Mouse (Mus musculus): ENCODE results near the gene Cabin1.

The Cabin1 gene

DNA sequence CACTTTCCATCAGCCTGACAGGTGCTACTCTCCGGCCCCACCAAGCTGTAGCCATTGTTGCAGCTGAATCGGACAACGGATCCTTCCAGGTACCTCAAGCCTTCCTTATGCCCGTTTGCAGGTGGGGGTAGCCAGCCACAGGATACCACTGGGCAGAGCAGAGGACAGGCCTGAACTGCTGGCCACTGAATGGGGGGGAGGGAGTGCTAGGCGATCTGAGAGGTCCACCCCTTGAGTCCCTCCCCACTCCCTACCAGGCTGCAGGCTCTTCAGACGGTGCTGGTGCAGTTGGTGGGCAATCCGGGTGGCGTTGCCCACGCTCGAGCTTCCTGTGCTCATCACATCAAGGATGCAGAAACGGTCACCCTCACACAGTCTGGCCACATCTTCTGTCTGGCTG is 126.4 kb downstream of the Cabin1 start:
- DNase-seq (ENCODE audit: low spot score in 2 of 2) = no peak

DNA sequence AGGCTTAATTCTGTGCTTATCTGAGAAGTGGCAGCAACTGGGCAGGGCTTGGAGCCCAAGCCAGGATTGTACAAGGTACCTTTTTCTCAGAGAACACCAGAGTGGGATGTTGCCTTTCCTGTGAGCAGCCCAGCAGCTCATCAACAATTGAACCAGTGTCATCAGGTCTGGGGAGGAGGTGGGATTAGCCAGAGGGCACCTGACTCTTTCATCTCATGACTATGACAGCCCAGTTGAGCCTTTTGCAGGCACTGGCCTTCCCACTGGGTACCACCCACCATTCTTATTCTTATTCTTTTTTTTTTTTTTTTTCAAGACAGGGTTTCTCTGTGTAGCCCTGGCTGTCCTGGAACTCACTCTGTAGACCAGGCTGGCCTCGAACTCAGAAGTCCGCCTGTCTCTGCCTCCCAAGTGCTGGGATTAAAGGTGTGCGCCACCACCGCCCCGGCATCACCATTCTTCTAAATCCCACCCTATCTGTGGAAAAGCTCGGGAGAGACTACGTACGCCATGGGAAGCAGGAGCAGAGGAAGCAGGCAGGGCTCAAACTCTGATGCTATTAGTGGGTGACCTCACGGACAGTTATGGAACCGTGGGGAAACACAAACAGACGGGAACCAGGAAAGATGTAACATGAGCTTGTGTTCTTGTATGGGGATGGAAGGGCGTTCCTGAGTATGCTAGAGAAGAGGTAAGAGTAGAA is 127.9 kb downstream of the Cabin1 start:
- no peak for DNase-seq (ENCODE audit: low spot score in 2 of 2)

DNA sequence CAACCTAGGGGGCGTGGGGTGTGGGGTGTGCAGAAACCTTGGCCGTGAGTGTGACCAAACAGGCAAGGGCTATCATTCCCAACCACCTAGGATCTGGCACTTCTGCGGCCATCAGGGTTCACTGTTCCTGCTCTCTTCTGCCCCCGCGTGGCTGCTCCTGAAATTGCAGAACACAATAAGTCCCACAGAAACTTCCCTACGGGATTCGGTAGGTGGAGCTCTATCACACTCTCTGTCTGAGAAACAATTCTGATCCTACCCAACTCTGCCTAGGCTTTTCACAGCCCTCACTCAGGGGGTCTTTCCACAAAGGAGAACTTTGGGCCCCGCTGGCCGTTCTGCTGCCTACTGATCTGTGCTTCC is 128.5 kb downstream of the Cabin1 start:
- DNase-seq (ENCODE audit: low spot score in 2 of 2) = peak; percentile 56 to 81

DNA sequence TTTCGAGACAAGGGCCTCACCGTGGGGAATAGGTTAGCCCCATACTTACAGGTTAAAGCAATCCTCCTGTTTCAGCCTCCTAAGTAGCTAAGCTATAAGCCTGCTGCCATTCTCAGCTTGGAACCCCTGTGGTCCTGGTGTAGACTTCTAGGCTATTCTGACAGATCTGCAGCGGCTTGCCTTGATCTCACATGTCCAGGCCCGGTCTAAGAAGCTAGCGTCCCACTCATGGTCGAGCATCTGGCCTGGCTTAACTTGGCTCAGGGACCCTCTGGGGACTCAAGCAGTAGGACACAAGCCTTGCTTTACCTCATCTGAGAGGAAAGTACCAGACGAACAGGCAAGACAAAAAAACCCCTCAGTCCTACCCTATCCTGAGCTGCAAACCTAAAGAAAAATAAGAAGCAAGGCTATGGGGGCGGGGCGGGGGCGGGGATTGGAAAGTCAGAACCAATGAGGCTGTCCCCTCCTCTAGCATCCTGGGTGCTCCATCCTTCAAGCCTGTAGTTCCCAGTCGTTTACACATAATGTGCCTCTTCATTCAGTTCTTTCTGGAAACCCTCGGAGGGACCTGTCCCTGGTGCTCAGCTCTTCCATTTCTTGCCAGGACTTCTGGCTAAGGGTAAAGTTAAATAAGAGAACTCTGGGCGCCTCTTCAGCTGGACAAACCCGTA is 129.0 kb downstream of the Cabin1 start:
- no peak for DNase-seq (ENCODE audit: low spot score in 2 of 2)

DNA sequence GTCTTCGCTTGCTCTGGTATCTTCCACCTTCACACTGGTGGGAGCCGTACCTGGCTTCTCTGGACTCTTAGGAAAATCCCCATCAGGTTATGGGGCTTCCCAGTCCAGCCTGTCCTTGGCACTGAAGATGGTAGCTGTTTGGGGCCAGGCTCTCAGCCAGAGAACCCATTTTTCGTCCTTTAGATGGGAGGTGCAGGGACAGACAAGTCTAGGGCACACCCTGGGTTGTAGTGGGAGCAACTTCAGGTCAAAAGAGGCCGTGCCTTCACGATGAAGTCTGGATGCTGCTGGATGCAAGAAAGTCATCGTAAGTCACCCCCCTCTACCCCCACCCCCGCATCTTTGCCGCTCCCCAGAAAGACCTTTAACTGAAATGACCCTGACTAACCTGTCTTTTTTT is 129.5 kb downstream of the Cabin1 start:
- DNase-seq (ENCODE audit: low spot score in 2 of 2) = no peak

DNA sequence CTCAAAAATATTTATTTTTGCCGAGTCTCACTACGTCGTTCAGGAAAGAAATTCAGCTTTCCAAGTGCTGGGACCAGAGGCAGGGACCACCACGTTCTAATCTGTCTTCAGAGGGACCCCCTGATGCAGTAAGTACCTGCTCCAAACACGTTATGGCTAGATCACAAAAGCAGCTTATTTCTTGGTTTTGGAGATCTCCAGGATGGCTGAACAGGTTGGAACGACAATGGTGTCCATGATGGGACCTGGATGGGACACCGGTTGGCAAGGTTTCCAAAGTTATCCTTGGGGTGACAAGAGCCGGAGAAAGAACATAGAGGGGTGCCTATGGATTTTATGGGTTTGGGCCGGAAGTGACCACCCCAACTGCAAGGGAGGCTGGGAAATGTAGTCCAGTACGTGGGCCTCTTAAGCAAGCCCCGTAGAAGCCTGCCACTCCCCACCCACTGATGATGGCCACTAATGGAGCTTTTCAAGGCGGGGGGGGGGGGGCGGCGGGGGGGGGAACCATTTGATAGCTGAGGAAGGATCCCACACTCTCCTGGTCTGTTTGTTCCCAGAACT is 130.5 kb downstream of the Cabin1 start:
- no peak for DNase-seq (ENCODE audit: low spot score in 2 of 2)

DNA sequence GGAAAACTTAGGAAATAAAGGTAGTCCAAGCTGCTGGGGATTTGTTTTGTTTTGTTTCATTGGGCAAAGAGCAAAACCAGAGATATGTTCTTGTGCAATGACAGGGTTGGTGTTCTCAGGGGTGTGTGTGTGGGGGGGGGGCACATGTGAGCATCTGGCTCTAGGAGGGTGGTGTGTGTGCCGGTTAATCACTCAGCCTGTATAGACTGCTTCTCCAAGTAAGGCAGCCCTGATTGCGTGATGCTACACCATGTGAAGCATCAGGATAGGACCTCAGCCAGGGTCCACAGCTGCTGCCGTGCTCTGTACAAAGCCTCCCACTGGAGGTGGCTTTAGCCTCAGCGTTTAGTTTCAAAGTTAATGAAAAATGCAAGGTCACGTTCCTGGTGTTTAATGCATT is 131.1 kb downstream of the Cabin1 start:
- DNase-seq (ENCODE audit: low spot score in 2 of 2) = no peak

DNA sequence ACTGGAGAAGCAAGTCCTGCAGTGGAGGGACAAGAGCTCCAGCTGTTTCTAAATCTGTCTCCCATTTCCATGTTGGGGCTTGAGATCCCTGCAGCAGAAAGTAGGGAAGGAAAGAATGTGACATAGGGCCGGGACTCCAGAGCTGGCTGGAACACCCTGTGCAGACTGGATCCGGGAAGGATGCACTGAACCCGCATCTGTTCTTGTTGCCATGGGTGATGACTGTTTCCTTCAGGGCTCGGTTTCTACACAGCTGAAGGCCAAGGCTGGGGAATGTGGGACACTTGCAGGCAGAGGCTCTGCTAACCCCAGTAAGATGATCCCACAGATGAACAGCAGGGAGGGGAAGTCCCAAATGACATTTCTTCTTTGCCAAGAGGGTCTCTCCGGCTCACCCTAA is 131.5 kb downstream of the Cabin1 start:
- no peak for DNase-seq (ENCODE audit: low spot score in 2 of 2)

DNA sequence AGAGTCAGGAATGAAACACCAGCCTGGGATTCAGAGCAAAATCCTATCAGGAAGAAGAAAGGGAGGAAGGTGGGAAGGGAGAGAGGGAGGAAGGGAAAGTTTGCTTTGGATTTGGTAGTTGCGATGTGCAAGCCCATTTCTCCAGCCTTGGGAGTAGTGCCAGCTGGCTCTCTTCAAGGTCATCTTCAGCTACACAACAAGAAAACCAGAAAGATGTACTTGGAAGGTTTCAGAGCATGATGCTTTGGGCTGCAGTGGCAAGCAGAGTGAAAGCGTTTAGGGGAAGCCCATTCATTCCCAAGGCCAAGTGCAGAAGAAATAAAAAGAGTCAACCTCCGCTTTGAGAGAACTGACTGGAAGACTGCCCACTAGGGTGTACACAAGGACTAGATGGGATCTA is 136.7 kb downstream of the Cabin1 start:
- no peak for DNase-seq (ENCODE audit: low spot score in 2 of 2)

DNA sequence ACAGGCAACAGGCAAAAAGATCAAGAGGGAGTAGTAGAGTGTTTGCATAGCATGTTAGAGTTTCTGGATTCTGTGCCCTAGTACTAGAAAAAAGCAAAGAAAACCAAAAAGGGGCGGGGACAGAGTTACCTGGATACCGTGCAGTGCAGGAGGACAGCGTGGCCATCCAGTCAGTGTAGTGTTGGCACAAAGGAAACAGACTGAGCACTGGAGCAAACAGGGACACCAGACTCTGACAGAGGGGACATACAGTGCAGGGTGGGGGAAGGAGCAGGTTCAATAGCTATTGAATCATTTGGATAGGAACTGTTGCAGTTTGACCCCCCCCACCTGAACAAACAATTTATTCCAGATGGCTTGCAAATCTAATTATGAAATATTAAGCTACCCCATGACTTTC is 137.2 kb downstream of the Cabin1 start:
- DNase-seq (ENCODE audit: low spot score in 2 of 2) = no peak

DNA sequence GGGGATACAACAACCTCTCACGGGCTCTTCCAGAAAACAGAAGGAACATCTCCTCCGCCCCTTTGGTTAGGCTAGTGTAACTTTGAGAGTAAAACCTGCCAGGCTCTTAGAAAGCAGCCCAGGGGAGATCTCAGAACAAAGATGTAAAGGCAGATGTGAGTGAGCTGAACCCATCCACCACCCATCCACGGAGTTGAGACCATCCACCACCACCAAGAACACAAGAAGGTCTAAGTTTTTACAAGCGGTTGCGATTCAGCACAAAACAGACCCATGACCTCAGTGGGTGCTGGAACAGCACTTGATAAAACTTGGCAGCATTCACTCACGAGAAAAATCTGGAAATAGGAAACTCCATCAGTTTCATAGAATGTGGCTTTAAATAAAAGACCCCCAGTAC is 138.2 kb downstream of the Cabin1 start:
- DNase-seq (ENCODE audit: low spot score in 2 of 2) = no peak

DNA sequence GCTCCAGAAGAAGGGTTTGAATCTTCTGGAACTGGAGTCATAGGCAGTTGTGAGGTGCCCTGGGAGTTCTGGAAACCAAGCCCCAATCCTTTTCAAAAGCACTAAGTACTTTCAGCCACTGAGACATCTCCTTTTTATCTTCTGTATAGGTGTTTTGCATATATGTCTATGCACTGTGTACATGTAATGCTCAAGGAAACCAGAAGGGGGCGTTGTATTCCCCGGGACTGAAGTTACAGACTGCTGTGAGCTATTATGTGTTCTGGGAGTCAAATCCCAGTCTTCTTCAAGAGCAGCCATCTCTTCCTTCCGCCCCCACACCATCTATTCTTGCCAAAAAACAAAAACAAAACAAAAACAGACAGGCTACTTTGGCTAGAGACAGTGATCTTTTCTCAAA is 143.3 kb downstream of the Cabin1 start:
- no peak for DNase-seq (ENCODE audit: low spot score in 2 of 2)

DNA sequence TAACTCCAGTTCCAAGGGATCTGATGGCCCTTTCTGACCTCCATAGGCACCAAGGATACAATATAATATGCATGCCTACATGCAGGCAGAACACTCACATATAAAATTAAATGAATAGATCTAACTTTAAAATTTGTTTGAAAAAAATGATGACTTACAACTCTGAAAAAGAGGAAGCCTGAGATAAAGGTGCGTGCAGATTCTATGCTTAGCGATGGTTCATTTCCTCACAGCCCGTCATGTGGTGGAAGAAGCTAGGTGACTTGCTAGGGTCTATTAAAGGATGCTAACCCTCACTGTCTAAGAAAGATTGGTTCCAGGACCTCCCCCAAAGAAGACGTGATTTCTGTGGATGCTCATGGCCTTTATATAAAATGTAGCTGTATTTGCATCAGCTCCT is 148.1 kb downstream of the Cabin1 start:
- no peak for DNase-seq (ENCODE audit: low spot score in 2 of 2)

DNA sequence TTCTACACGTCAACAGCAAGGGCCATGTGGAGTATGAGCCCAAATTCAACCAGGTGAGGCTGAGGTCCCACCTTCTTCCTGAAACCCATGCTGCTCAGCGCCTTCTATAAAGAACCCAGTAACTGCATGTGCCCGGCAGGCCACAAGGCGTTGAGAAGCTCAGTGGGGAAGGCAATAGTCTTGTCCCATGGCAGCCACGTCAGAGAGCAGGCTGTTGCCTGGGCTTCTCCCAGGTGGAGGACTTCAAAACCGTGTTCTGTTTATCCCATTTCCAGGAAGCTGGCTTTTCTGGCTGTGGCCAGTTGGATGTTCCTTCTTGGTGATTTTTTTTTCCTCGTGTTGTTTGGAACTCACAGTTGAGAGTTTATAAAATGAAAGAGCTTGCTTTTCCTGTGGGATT is 153.7 kb downstream of the Cabin1 start:
- no peak for DNase-seq (ENCODE audit: low spot score in 2 of 2)

DNA sequence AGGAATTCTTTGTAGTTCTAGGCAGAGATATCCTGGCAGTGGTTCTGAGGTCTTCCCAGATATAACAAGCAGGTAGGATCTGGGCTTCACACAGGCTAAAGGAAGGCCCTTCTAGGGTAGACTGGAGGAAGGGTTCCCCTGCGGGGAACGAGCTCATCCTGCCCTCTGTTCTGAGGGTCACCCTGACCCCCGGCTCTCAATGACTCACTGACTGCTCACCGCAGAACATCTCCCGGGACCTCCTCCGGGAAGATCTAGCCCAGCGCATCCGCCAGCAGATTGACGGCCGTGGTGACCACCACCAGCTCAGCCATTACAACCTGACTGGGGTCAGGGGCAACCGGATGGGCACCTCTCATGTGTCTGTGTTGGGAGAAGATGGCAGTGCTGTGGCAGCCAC is 155.2 kb downstream of the Cabin1 start:
- no peak for DNase-seq (ENCODE audit: low spot score in 2 of 2)

DNA sequence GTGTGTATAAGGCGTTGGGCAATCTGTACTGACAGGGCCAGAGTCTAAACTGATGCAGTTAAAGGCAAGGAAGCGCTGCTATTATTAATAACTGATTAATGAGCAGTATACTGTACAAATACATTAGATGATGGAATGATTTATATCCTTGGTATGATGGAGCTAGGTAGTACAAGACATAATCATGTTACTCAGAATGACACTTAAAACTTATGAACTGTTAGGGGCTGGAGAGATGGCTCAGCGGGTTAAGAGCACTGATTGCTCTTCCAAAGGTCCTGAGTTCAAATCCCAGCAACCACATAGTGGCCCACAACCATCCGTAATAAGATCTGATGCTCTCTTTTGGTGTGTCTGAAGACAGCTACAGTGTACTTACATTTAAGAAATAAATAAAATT is 156.9 kb downstream of the Cabin1 start:
- DNase-seq (ENCODE audit: low spot score in 2 of 2) = no peak

DNA sequence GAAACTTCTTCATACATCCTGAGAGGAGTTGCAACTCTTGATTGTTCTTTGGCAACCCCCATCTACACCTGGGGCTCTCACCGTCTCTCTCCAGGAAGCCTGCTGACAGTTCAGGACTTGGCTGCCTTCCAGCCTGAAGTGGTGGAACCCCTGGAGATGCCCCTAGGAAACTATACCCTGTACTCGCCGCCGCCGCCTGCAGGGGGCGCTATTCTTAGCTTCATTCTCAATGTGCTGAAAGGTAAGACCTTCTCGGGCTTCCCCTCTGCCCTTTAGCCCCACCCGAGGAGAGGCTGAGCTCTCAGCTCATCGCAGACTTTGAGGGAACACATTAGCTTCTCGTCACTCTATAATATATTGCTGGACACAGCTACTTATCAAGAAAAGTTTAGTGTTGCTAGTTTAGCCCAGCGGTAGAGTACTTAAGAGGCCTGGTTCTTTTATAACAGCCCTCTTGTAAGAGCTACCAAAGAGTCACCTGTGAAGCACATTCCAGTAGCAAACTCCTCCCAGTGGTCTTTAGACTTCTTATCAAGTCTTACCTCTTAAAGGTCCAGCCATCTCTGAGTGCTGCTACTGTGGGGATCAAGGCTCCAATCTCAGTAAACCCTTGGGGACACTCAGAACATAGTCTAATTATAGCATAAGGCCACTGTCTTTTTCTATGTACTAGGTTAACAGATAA is 158.8 kb downstream of the Cabin1 start:
- DNase-seq (ENCODE audit: low spot score in 2 of 2) = peak in 1 of 2 experiments; percentile 29

DNA sequence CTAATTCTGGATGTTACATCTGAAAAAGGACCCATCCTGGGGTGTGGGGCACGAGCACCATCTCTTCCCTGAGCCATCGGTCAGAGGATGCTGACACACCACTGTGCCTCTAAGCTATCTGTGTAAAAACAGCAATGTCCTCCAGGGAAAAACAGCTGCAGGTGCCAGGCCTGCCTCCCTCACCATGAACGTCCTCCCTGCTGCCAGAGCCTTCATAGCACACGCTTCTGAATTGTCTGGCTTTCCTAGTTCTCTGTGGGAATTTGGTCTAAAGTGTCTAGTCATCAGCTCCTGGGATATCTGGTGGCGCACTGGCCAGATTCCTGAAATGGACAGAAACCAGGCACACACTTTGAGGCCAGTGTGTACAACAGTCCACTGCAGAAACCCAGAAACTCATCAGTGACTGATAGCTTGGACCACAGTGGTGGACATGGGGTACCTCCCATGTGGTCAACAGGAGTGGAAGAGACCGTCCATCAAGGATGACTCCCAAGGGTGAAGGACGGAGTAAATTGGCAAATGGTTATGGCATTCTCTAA is 163.9 kb downstream of the Cabin1 start:
- no peak for DNase-seq (ENCODE audit: low spot score in 2 of 2)
